Mouse (Mus musculus) E14TG2a.4 (cell line): Measurements from ENCODE around the gene Clec1a.

Experiments
- CTCF ChIP-seq: conservative IDR thresholded peaks from 2 replicates; pipeline ENCODE4 v1.5.1; 2014; ENCODE audit warnings: low read length
- NANOG ChIP-seq: IDR thresholded peaks from 2 replicates; pipeline ENCODE4 v1.6.1; 2014; ENCODE audit warnings: borderline replicate concordance, low read length, mixed read lengths
- POU5F1 ChIP-seq: IDR thresholded peaks from 2 replicates; pipeline ENCODE4 v1.6.1; 2014; ENCODE audit warnings: low read length, borderline replicate concordance

DNA sequence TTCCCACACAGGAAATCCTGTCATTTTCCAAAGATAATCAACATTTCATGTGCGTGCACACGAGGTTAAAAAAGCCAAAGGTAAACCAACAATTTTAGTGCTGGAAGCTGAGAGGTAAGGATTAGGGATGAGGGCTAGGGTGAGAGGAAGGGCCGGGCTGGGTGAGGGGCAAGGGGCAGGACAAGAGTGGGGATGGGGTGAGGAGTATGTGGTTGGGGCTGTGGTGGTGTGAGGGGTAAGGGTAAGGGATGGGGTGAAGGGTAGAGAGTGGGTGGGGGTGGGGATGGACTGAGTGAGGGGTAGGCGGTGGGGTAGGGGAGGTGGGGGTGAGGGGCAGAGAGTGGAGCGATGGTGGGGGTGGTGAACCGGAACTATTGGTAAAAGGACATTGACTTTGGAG is 58.1 kb downstream of the Clec1a start:
- no peak for TF ChIP-seq CTCF
- TF ChIP-seq POU5F1: no peak
- no peak for TF ChIP-seq NANOG
